Mouse (Mus musculus) retina, embryonic 14.5 days (tissue): Measurements from ENCODE around the gene Slc25a3.
A peak's percentile ranks its signal among the peaks of the same experiment; 100 is the strongest.

Source experiments
- DNase-seq: peaks from one replicate; pipeline ENCODE4 v3.0.0-alpha.2; 2015; ENCODE audit warnings: low spot score

Slc25a3 gene

GRCm38 (mm10) chr10:91094251-91095104, 29.4 kb downstream of the Slc25a3 start:
- no peak for DNase-seq

- DNase-seq = no peak
These were observed 31.0 kb downstream of the Slc25a3 start for GRCm38 (mm10) chr10:91092812-91093211.

DNA sequence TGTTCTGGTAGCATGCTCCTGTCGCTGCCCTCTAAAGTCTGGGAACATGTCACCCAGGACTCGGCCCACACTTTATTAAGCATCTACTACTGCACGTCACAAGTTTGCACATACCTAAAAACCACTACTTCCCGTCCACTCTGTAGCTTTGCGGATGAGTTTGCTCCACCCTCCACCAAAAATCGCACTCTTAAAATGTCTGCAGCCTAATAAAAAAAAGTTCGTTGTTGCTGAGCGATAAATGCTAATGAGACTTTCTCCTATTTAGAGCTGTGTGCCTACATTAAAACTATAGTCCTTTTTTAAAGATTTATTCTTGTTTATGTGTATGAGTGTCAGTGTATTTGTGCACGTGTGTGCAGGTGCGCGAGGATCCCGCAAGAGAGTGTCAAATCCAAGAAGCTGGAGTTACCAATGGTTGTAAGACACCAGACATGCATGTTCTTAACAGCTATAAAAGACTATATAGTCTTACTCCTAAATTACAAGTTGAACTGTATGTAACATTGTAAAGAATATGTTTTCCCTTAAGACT, 40.4 kb downstream of the Slc25a3 start:
- no peak for DNase-seq

GRCm38 (mm10) chr10:91082550-91083392, 41.1 kb downstream of the Slc25a3 start, which contains the start of the genes Apaf1 and Ikbip:
Gene Apaf1, minus strand, starts transcription at chr10:91082770.
Gene Ikbip, plus strand, starts transcription at chr10:91082940.
- peak; percentile 100 for DNase-seq

- DNase-seq = peak; percentile 55
These were observed 41.8 kb downstream of the Slc25a3 start for GRCm38 (mm10) chr10:91081959-91082507.

DNA sequence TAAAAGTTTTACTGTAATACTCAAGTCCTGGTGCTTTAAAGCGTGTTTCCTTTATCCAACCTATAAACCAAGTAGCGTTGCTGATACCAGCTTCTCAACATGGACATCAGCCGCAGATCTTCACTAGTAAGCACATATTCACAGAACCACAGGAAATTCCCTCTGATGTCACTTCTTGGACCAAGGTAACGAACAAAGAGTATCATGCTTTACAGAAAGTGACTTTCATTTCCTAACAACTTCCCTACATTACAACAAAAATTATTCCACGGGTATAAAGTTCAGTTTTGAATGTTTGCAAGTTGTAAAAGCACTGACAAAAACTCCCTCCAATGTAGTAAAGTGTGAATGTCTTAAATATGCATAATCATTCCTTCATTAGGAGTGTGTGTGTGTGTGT, 43.3 kb downstream of the Slc25a3 start:
- DNase-seq = no peak

GRCm38 (mm10) chr10:91076667-91077066, 47.2 kb downstream of the Slc25a3 start:
- DNase-seq = no peak

GRCm38 (mm10) chr10:91073345-91073744, 50.5 kb downstream of the Slc25a3 start:
- no peak for DNase-seq

DNA sequence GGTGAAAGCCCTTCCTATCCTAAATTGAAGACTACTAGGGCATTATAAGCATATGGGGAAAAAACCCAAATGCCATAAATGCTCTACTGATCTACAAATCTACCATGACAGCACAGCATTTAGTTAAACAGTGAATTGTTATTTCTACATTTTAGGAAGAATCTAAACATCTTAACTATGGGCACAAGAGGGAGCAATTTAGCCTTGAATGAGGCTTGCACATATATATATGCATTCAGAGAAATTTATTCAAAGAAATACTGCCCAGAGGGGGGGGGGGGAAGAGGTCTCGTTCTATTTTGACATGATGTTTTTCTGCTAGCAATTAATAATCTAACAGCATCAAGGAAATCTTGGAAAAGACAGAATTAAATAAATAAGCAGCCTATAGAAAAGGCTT, 52.1 kb downstream of the Slc25a3 start:
- DNase-seq = peak; percentile 40
